ENCODE assay signal across 18 mouse cellular contexts in genomic region chr2:156673881-156674669, GRCm38 (mm10).
DNase-seq lines count a peak whose midpoint lies in the region; ATAC-seq lines count a peak whose summit lies in the region.
"Had no signal": no experiment of that assay in that cellular context is flagged by ENCODE, and none has a peak within 500 bp of the region (broad histone marks: within the 10 kb centered on the region; RNA-seq: fewer than 3 reads in every experiment).

No protein-coding gene starts in this region.

- H3K4me3 ChIP-seq in forebrain, embryonic 13.5 days, result no peak overlapping the region
- no peak overlapping the region for H3K4me3 ChIP-seq in forebrain, embryonic 12.5 days (replicated peaks)
- H3K4me3 ChIP-seq: embryonic facial prominence, embryonic 15.5 days; heart, embryonic 15.5 days; midbrain, embryonic 10.5 days had no signal

- WGBS in forebrain, embryonic 13.5 days, result 81% methylated on average over 8 of the region's 8 CpGs
- 83% methylated on average over 8 of the region's 8 CpGs for whole genome bisulfite sequencing in forebrain, embryonic 12.5 days

- H3K4me2 ChIP-seq in forebrain, embryonic 13.5 days, result no peak overlapping the region
- no peak overlapping the region for H3K4me2 ChIP-seq in forebrain, embryonic 12.5 days
- H3K4me2 ChIP-seq: embryonic facial prominence, embryonic 15.5 days; heart, embryonic 15.5 days had no signal

- no peaks in the 10 kb centered on the region for H3K27me3 ChIP-seq in forebrain, embryonic 13.5 days
- no peaks in the 10 kb centered on the region for H3K27me3 ChIP-seq in forebrain, embryonic 12.5 days
- H3K27me3 ChIP-seq: embryonic facial prominence, embryonic 15.5 days had no signal

- 0 out of 2 replicates have a peak, but pooled peaks cover 8% of the 10 kb centered on the region for H3K4me1 ChIP-seq in forebrain, embryonic 13.5 days
- H3K4me1 ChIP-seq in forebrain, embryonic 12.5 days, result no peaks in the 10 kb centered on the region
- H3K4me1 ChIP-seq: embryonic facial prominence, embryonic 15.5 days; heart, embryonic 15.5 days had no signal

- ATAC-seq in forebrain, embryonic 13.5 days, result no peak; the same call in 1 of the 2 replicates
- no peak for ATAC-seq in forebrain, embryonic 12.5 days (ENCODE audit: low FRiP score)
- ATAC-seq: inflammation-experienced regulatory T-cells, adult 6 months had no signal

- DNase-seq in layer of hippocampus, adult 9-11 months, result peak; percentile 35
- no peak for DNase-seq in layer of hippocampus, adult 8-10 months (ENCODE audit: low spot score in 2 of 2)
- peak; percentile 16 for DNase-seq in adipocyte (ENCODE audit: low spot score)
- peak; percentile 58 for DNase-seq in right cerebral cortex, postnatal 14 days
- no peak for DNase-seq in urinary bladder, postnatal 36 days (ENCODE audit: low spot score in 2 of 2)
- DNase-seq: heart, adult 11 months; liver; lung, adult 18-20 months; lung, postnatal 36 days; thymus, postnatal 25 days had no signal

- H3K9me3 ChIP-seq in forebrain, embryonic 13.5 days (replicated peaks), result no peaks in the 10 kb centered on the region
- H3K9me3 ChIP-seq in forebrain, embryonic 12.5 days, result no peaks in the 10 kb centered on the region
- H3K9me3 ChIP-seq: embryonic facial prominence, embryonic 15.5 days; G1E; heart, embryonic 15.5 days; midbrain, embryonic 10.5 days had no signal

- H3K27ac ChIP-seq in forebrain, embryonic 13.5 days, result peak overlapping the region; percentile 16; the same call in 1 of the 2 replicates
- H3K27ac ChIP-seq in forebrain, embryonic 12.5 days, result no peak overlapping the region
- H3K27ac ChIP-seq: embryonic facial prominence, embryonic 15.5 days; heart, embryonic 15.5 days; kidney, postnatal 0 days; midbrain, embryonic 10.5 days had no signal

- H3K36me3 ChIP-seq in forebrain, embryonic 13.5 days (ENCODE audit: poor library complexity, severe bottlenecking), result no peaks in the 10 kb centered on the region
- no peaks in the 10 kb centered on the region for H3K36me3 ChIP-seq in forebrain, embryonic 12.5 days (replicated peaks)
- H3K36me3 ChIP-seq: embryonic facial prominence, embryonic 15.5 days; G1E; heart, embryonic 15.5 days; midbrain, embryonic 10.5 days had no signal

- H3K9ac ChIP-seq in forebrain, embryonic 13.5 days, result no peak overlapping the region
- no peak overlapping the region for H3K9ac ChIP-seq in forebrain, embryonic 12.5 days
- H3K9ac ChIP-seq: embryonic facial prominence, embryonic 15.5 days; heart, embryonic 15.5 days had no signal

Comparison
In these comparisons a context has a peak if more than half of its experiments do, and no peak if none do; other contexts are left out.
1. DNase-seq: peak in layer of hippocampus, adult 9-11 months (single experiment), adipocyte (single experiment) and right cerebral cortex, postnatal 14 days (single experiment); none in layer of hippocampus, adult 8-10 months (0 of 2) and urinary bladder, postnatal 36 days (0 of 2).